Mouse (Mus musculus) liver, embryonic 14.5 days (tissue): ENCODE data around the gene Gpr68.

ENCODE experiments used
- CTCF ChIP-seq: IDR thresholded peaks from 2 replicates; pipeline ENCODE4 v1.5.1; 2016; ENCODE audit warnings: antibody characterized with exemption, low read depth, control low read depth
- EP300 ChIP-seq: IDR thresholded peaks from 2 replicates; pipeline ENCODE4 v1.6.1; 2016; ENCODE audit warnings: antibody characterized with exemption, low read depth

DNA sequence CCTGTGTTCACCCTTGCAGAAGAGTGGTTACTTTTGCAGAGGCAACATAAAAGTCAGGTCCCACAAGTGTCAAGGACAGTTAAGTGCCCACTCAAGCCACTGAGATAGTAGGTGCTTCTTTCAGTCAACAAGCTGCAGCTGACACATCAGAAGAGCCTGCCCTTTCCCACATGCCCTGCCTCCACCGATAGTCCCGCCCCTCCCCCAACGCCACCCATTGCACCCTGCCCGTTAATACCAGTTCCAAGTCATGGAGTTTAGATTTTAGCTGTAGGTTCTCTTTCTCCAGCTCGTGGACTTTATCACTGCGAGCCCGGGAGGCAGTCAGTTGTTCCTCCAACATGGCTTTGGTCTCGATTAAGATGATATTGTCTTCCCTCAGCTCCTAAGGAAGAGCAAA is 45.9 kb upstream of the Gpr68 start:
- TF ChIP-seq CTCF (no peak), EP300 (no peak)
